Mouse (Mus musculus) forebrain, embryonic 12.5 days (tissue): ENCODE measurements around the gene Galnt17. TPM values are rescaled to one million over a fixed set of nuclear protein-coding genes. Genes with fewer than 3 reads are reported as not detected.

Source experiments
- ATAC-seq: fragments of 200-750 bp; cut with Nextera tagmentation; 2 replicates; pipeline ENCODE4 v1.8.0; 2017; ENCODE audit warnings: moderate TSS enrichment; ENCODE audit not compliant: low FRiP score
- H3K27ac ChIP-seq: fragments of 300-500 bp; sonication (generic); 2 replicates; pipeline ENCODE4 v1.5.1; 2016; ENCODE audit warnings: mild to moderate bottlenecking
- H3K27me3 ChIP-seq: fragments of 300-500 bp; sonication (generic); 2 replicates; pipeline ENCODE4 v1.6.1; 2016; ENCODE audit warnings: mild to moderate bottlenecking
- H3K36me3 ChIP-seq: fragments of 300-500 bp; sonication (generic); replicated peaks from 2 replicates; pipeline ENCODE4 v1.6.1; 2016; ENCODE audit warnings: mild to moderate bottlenecking
- H3K4me1 ChIP-seq: fragments of 300-500 bp; sonication (generic); 2 replicates; pipeline ENCODE4 v1.6.1; 2016
- H3K4me2 ChIP-seq: fragments of 300-500 bp; sonication (generic); 2 replicates; pipeline ENCODE4 v1.6.1; 2016; ENCODE audit warnings: mild to moderate bottlenecking, moderate library complexity
- H3K4me3 ChIP-seq: fragments of 300-500 bp; sonication (generic); replicated peaks from 2 replicates; pipeline ENCODE4 v1.5.1; 2016; ENCODE audit warnings: mild to moderate bottlenecking
- H3K9ac ChIP-seq: fragments of 300-500 bp; sonication (generic); 2 replicates; pipeline ENCODE4 v1.6.1; 2016; ENCODE audit warnings: mild to moderate bottlenecking
- H3K9me3 ChIP-seq: fragments of 300-500 bp; sonication (generic); 2 replicates; pipeline ENCODE4 v1.6.1; 2016
- WGBS: fragments of 180-500 bp; shearing (Covaris S2); methylation state at CpG from one replicate; pipeline ENCODE4 v1.1.7; 2016; 5-methylcytosine and 5-hydroxymethylcytosine counted together
- polyA plus RNA-seq: library from polyadenylated mRNA; unstranded; fragments of >200 nt; fragmentation: Nextera tagmentation; extraction: Ambion mirVana; gene quantifications from 2 replicates; pipeline ENCODE4 v1.2.1, GENCODE M21; 2016

Gene Galnt17
- polyA plus RNA-seq, 1 experiment from 2014 or later, result 3.5 TPM

- no peak overlapping the region for H3K4me3 ChIP-seq
- peak; percentile 83 for ATAC-seq
- H3K27ac ChIP-seq, result peak overlapping the region; percentile 60
- H3K9me3 ChIP-seq, result no peaks in the 10 kb centered on the region
- no peak overlapping the region for H3K9ac ChIP-seq
- H3K4me1 ChIP-seq, result peaks cover 22% of the 10 kb centered on the region
- H3K4me2 ChIP-seq, result peak overlapping the region; percentile 2; the same call in 1 of the 2 replicates
- 2% methylated on average over 7 of the region's 7 CpGs for WGBS
- H3K27me3 ChIP-seq, result no peaks in the 10 kb centered on the region
- H3K36me3 ChIP-seq, result no peaks in the 10 kb centered on the region
These were observed 370.0 kb downstream of the Galnt17 start for GRCm38 (mm10) chr5:130938274-130938741.

GRCm38 (mm10) chr5:130930999-130931398 is 377.3 kb downstream of the Galnt17 start:
- no peak for ATAC-seq
- H3K4me2 ChIP-seq, result no peak overlapping the region
- WGBS, result 73% methylated on average over 1 of the region's 1 CpGs

GRCm38 (mm10) chr5:130927794-130928149 is 380.5 kb downstream of the Galnt17 start:
- no peaks in the 10 kb centered on the region for H3K36me3 ChIP-seq
- 89% methylated on average over 8 of the region's 8 CpGs for WGBS

More at GRCm38 (mm10) chr5:130930999-130931398, 377.3 kb downstream of the Galnt17 start:
- Histone ChIP-seq H3K27ac (no peak overlapping the region), H3K9me3 (no peaks in the 10 kb centered on the region), H3K36me3 (no peaks in the 10 kb centered on the region), H3K4me1 (0 out of 2 replicates have a peak, but pooled peaks cover 1% of the 10 kb centered on the region), H3K4me3 (no peak overlapping the region), H3K9ac (no peak overlapping the region), H3K27me3 (no peaks in the 10 kb centered on the region)

GRCm38 (mm10) chr5:130927138-130927793 is 381.0 kb downstream of the Galnt17 start:
- no peak overlapping the region for H3K27ac ChIP-seq
- ATAC-seq, result no peak
- no peaks in the 10 kb centered on the region for H3K9me3 ChIP-seq
- no peak overlapping the region for H3K9ac ChIP-seq
- H3K36me3 ChIP-seq, result no peaks in the 10 kb centered on the region
- WGBS, result 93% methylated on average over 3 of the region's 3 CpGs
- H3K27me3 ChIP-seq, result no peaks in the 10 kb centered on the region
- H3K4me1 ChIP-seq, result peaks cover 13% of the 10 kb centered on the region
- H3K4me3 ChIP-seq, result no peak overlapping the region
- H3K4me2 ChIP-seq, result no peak overlapping the region

More at GRCm38 (mm10) chr5:130927794-130928149, 380.5 kb downstream of the Galnt17 start:
- H3K27me3 ChIP-seq, result no peaks in the 10 kb centered on the region
- no peak overlapping the region for H3K4me2 ChIP-seq
- H3K27ac ChIP-seq, result no peak overlapping the region
- H3K4me1 ChIP-seq, result peaks cover 13% of the 10 kb centered on the region
- H3K9me3 ChIP-seq, result no peaks in the 10 kb centered on the region
- no peak for ATAC-seq
- H3K4me3 ChIP-seq, result no peak overlapping the region
- H3K9ac ChIP-seq, result no peak overlapping the region

GRCm38 (mm10) chr5:130925681-130926080 is 382.6 kb downstream of the Galnt17 start:
- H3K27me3 ChIP-seq, result no peaks in the 10 kb centered on the region
- no peak overlapping the region for H3K4me3 ChIP-seq
- H3K36me3 ChIP-seq, result no peaks in the 10 kb centered on the region
- H3K9me3 ChIP-seq, result no peaks in the 10 kb centered on the region
- no peak overlapping the region for H3K9ac ChIP-seq
- 95% methylated on average over 7 of the region's 7 CpGs for WGBS
- no peak overlapping the region for H3K4me2 ChIP-seq
- H3K27ac ChIP-seq, result no peak overlapping the region
- no peak for ATAC-seq
- peaks cover 13% of the 10 kb centered on the region for H3K4me1 ChIP-seq

- peaks cover 13% of the 10 kb centered on the region for H3K4me1 ChIP-seq
- no peaks in the 10 kb centered on the region for H3K9me3 ChIP-seq
- H3K4me3 ChIP-seq, result no peak overlapping the region
- H3K27ac ChIP-seq, result peak overlapping the region; percentile 63
- no peak overlapping the region for H3K4me2 ChIP-seq
- peak; percentile 79 for ATAC-seq
- H3K36me3 ChIP-seq, result no peaks in the 10 kb centered on the region
- H3K9ac ChIP-seq, result no peak overlapping the region
- 19% methylated on average over 2 of the region's 2 CpGs for WGBS
- H3K27me3 ChIP-seq, result no peaks in the 10 kb centered on the region
These were observed 384.0 kb downstream of the Galnt17 start for GRCm38 (mm10) chr5:130924245-130924827.

GRCm38 (mm10) chr5:130919969-130920368 is 388.3 kb downstream of the Galnt17 start:
- no peak overlapping the region for H3K9ac ChIP-seq
- H3K4me2 ChIP-seq, result no peak overlapping the region
- H3K9me3 ChIP-seq, result no peaks in the 10 kb centered on the region
- no peak overlapping the region for H3K4me3 ChIP-seq
- no peaks in the 10 kb centered on the region for H3K27me3 ChIP-seq
- H3K36me3 ChIP-seq, result no peaks in the 10 kb centered on the region
- 93% methylated on average over 7 of the region's 7 CpGs for WGBS
- no peak overlapping the region for H3K27ac ChIP-seq
- H3K4me1 ChIP-seq, result peaks cover 13% of the 10 kb centered on the region
- no peak for ATAC-seq

- H3K9me3 ChIP-seq, result no peaks in the 10 kb centered on the region
- ATAC-seq, result no peak
- H3K36me3 ChIP-seq, result no peaks in the 10 kb centered on the region
- no peak overlapping the region for H3K27ac ChIP-seq
- no peaks in the 10 kb centered on the region for H3K4me1 ChIP-seq
- H3K27me3 ChIP-seq, result no peaks in the 10 kb centered on the region
- H3K9ac ChIP-seq, result no peak overlapping the region
- WGBS, result 80% methylated on average over 3 of the region's 3 CpGs
- H3K4me3 ChIP-seq, result no peak overlapping the region
- no peak overlapping the region for H3K4me2 ChIP-seq
These were observed 393.7 kb downstream of the Galnt17 start for GRCm38 (mm10) chr5:130914606-130915005.

- Histone ChIP-seq H3K4me2 (no peak overlapping the region), H3K27ac (no peak overlapping the region; the same call in 1 of the 2 replicates), H3K4me3 (no peak overlapping the region), H3K4me1 (no peaks in the 10 kb centered on the region), H3K9me3 (no peaks in the 10 kb centered on the region), H3K27me3 (no peaks in the 10 kb centered on the region), H3K9ac (no peak overlapping the region), H3K36me3 (no peaks in the 10 kb centered on the region)
- ATAC-seq, result no peak
- WGBS, result 83% methylated on average over 2 of the region's 2 CpGs
These were observed 396.7 kb downstream of the Galnt17 start for GRCm38 (mm10) chr5:130911551-130911950.

- no peak overlapping the region for H3K27ac ChIP-seq
- H3K27me3 ChIP-seq, result no peaks in the 10 kb centered on the region
- no peak for ATAC-seq
- H3K9ac ChIP-seq, result no peak overlapping the region
- H3K4me3 ChIP-seq, result no peak overlapping the region
- no peaks in the 10 kb centered on the region for H3K36me3 ChIP-seq
- no peaks in the 10 kb centered on the region for H3K4me1 ChIP-seq
- H3K9me3 ChIP-seq, result no peaks in the 10 kb centered on the region
- no peak overlapping the region for H3K4me2 ChIP-seq
- WGBS, result 86% methylated on average over 3 of the region's 3 CpGs
These were observed 406.6 kb downstream of the Galnt17 start for GRCm38 (mm10) chr5:130901736-130902135.

- no peak overlapping the region for H3K4me3 ChIP-seq
- H3K9ac ChIP-seq, result no peak overlapping the region
- no peaks in the 10 kb centered on the region for H3K9me3 ChIP-seq
- H3K36me3 ChIP-seq, result no peaks in the 10 kb centered on the region
- no peak overlapping the region for H3K4me2 ChIP-seq
- no peaks in the 10 kb centered on the region for H3K27me3 ChIP-seq
- ATAC-seq, result no peak
- no peak overlapping the region for H3K27ac ChIP-seq
- WGBS, result 95% methylated on average over 3 of the region's 3 CpGs
- no peaks in the 10 kb centered on the region; the same call in 1 of the 2 replicates for H3K4me1 ChIP-seq
These were observed 412.3 kb downstream of the Galnt17 start for GRCm38 (mm10) chr5:130895991-130896390.

GRCm38 (mm10) chr5:130891735-130892134 is 416.6 kb downstream of the Galnt17 start:
- no peaks in the 10 kb centered on the region for H3K36me3 ChIP-seq
- H3K27ac ChIP-seq, result no peak overlapping the region
- no peaks in the 10 kb centered on the region for H3K27me3 ChIP-seq
- no peaks in the 10 kb centered on the region for H3K9me3 ChIP-seq
- ATAC-seq, result no peak
- no peak overlapping the region for H3K9ac ChIP-seq
- 71% methylated on average over 5 of the region's 5 CpGs for WGBS
- no peaks in the 10 kb centered on the region; the same call in 1 of the 2 replicates for H3K4me1 ChIP-seq
- H3K4me3 ChIP-seq, result no peak overlapping the region
- H3K4me2 ChIP-seq, result no peak overlapping the region

GRCm38 (mm10) chr5:130880331-130880730 is 428.0 kb downstream of the Galnt17 start:
- Histone ChIP-seq H3K4me3 (no peak overlapping the region), H3K9ac (no peak overlapping the region), H3K9me3 (no peaks in the 10 kb centered on the region), H3K4me2 (no peak overlapping the region), H3K27me3 (no peaks in the 10 kb centered on the region), H3K36me3 (no peaks in the 10 kb centered on the region), H3K4me1 (no peaks in the 10 kb centered on the region), H3K27ac (no peak overlapping the region)
- ATAC-seq, result no peak
- WGBS, result 75% methylated on average over 5 of the region's 5 CpGs
